Mouse (Mus musculus) mature B cell (primary cell): ENCODE results near the gene Zmynd8.

Source experiments
- in situ Hi-C: fragments of 300-500 bp; cut with MboI; formaldehyde crosslinking; loops from 2 replicates; pipeline ENCODE4 v1.14.3; 2019

The Zmynd8 gene

DNA sequence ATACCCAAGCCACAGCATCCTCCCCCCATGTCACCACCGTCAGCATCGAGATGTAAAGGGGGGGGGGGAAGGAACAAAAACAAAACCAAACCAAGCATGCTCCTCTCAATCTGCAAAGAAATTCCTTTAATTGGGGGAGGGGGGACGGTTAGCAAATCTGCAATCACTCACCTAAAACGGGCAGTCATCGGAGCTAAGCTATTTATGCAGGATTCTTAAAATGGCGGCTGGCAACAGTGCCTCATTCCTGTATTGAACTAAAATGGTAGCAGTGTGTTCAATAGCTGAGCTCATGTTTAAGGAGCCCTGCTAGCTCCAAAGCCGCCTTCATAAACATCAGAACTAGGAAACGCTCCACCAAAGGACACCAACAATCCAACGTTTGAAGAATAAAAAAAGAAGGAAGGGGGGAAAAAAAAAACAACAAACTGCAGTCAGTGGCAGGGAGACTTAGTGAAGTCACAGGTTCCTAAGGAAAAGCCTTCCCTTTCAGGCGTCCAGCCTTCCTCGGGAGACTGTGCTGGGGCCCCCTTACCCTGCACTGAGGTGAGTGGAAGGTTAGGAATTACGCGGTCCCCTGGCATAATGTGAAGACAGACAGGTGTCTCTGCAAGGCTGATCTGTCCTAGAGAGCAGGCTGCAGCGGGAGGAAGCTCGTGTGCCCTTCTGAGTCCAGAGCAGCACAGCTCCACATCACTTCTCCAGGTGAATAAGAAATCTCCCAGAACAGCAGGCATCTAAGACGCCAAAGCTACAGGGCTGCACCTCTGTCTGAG, 19.2 kb downstream of the Zmynd8 start:
- in situ Hi-C loops: no loop called here

DNA sequence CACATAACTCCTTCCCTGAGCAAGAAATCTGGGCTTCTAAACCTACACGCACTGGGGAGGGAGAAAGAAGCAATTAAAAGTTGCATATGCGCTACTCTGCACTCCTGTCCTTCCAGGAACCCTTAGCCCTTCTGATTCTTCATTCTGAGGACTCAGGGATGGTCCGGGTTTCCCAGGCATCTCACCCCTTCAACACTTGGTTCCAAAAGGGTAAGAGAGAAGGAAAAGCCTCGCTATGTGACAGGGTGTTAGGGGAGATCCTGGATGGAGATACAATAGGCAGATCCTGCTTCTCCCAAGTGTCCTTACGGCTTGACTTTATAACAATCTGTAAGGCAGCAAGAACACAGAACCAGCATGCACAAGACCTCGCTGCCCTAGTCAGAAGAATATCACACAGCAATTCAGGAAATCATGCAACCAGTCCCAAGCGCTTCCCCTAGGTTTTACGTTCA, 19.9 kb downstream of the Zmynd8 start:
- in situ Hi-C loops: no loop called here

DNA sequence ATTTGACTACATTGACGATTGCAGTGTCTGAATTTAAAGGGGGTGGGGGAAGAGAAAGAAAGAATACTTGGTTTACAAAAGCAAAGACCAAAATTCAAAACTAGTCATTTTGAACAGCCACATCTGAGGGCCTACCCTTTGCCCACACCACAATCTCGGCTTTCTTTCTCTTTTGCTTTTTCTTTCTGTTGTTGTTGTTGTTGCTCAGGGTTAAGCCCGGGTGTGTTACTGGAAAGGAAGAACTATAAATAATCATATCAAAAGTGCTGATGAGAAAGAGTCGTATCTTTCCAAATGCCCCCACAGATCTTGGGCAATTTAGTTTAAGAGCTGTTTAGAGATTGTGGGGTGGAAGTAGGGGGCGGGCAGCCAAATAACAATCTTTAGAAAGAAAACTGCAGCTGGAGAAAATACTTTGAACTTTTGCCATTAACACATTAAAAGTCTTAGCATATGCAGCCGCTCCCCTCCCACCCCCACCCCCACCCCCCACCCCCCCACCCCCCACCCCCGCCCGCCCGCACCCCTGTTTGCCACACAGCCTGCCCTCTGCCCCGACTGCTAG, 20.7 kb downstream of the Zmynd8 start:
- in situ Hi-C loops: no loop called here

DNA sequence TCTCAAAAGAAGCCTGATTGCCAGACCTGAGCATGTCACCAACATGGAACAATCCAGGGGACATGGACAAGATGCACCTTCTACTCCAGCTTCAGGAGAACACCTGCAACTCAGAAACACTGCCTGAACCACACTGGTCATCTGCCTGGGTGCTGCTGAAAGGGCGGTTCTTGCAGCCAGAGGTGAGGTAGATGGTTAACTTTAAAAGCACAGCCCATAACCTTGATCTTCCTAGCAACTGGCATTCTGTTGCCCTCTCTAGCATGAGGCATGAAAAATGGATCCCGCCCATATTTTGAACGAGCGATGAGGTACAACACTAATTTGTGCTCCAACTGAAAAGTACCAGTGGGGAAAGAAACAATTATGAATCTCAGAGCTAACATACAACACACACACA, 21.6 kb downstream of the Zmynd8 start:
- in situ Hi-C loops: no loop called here

DNA sequence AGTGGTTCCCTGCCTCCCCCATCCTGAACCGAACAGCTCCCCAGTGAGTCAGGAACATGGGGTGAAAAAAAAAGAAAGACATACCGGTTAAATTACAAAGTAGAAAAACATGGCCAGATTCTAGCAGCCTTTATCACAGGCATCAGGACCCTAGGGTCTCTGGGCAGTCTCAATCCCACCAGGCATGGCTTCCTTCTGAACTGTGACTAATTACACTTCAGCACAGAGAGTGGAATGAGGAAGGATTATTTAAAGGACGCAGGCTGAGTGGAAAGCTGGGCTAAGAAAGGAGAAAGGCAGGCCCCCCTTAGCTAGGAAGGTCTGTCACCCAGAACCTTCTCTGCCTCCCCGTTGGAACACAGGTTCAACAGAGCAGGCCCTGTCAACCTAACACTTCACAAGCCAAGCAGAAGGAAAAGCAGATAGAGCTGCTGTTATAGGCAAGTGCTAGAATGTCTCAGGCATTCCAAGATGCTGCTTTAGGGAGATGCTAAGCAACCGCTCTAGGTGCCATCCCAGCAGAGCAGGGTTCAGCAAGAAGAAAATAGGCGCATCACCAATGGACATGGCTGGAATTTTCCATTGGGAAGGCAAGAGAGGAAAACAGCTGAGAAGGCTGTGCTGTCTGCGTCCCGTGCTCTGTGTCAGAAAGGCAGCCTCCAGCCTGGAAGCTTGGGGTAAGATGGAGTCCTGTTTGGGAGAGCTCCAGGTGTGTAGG, 22.5 kb downstream of the Zmynd8 start:
- in situ Hi-C loops: no loop called here

DNA sequence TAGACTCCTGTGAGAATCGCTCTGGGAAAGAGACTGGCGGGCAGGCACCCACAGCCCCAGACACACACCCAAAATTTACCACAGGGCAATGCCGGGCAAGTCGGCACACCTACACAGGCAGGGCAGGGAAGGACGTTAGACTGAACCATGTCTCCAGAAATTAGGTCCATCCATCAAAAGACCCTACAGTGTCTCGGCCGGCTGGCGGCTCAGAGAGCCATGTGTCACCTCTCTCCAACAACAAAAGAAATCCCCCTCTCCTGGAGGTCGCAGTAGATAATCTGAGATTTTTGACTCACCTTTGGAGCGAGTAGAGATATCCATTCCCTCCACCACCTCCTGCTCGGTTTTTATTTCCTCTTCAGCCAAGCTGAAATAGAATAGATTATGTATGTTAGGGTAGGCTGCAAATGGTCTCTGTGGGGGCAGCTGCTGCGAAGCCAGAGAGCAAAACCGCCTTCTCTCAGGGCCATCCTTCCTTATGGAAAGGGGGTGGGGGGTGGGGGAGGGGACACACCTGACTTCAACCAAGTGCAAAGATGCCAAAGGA, 23.3 kb downstream of the Zmynd8 start:
- in situ Hi-C loops: no loop called here

DNA sequence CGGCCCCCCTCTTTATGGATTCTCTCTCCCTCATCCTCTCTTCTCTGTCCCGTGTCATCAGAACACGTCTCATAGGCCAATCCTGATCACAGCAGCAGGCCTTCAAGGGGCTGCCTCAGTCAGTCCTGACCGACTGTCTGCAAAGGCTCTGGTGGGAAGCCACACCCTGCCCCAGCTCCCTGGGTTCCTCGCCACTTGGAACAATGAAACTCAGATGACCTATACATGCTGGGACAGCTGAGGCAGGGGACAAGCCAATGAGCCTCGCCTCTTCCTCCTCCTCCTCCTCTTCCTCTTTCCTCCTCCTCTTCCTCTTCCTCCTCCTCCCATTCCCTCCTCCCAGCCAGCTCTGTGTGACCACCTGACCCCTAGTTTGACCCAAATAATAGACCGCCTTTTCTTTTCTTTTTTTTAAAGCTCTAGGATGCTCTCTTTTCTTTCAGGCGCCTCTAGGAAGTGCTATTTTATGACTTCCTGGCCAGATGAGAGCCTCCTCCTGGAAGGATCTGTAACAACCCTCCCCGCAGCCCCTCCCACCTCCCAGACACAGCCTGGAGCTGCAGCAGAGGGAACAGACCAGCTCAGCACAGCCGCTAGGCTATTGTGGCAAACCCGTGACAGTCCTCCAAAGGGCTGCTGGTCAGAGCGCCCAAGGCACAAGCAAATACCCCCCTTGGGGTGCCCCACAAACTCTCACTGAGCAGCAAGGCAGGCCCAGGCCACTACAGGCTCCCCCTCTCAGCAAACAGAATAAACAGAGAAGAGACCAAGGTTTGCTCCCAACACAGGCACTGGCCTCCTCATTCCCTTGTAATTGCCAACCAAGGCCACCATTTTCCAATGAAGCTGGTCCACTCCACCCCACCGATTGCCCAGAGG, 24.1 kb downstream of the Zmynd8 start:
- in situ Hi-C loops: no loop called here

DNA sequence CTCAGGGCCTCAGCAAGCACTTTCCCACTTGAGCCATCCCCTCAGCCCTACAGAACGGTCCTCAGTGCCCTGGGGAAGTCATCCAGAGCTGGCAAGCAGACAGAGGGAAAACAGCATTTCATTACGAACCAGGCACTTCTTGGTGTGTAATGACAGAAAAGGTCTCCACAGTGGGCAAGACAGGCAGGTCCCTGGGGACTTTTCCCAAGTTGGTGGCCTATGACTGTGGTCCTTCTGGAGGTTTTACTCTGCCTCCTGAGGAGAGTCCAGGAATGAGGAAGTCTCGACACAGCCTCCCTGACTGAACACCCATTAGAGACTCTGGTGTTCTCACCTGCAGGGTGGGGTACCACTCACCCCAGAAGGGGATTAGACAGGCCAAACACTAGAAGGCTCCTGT, 25.0 kb downstream of the Zmynd8 start:
- in situ Hi-C loops: no loop called here

DNA sequence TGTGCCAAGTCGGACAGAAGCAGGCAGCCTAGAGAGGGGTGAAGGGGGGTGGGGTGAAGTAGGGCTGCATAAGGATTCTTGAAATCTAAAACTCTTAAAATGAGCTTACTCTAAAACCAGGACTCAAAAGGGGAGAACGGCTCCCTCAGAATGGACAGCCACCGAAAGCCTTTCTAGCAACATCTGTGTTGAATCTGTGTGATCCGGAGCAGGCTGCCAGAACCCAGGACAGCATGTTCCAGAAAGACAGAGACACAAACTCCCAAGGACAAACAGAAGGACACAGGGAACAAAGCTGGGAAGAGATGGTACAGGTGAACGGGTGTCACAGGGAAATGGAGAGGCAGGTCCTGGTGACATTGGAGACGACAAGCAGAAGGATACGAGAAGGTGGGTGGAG, 25.6 kb downstream of the Zmynd8 start:
- in situ Hi-C loops: no loop called here

DNA sequence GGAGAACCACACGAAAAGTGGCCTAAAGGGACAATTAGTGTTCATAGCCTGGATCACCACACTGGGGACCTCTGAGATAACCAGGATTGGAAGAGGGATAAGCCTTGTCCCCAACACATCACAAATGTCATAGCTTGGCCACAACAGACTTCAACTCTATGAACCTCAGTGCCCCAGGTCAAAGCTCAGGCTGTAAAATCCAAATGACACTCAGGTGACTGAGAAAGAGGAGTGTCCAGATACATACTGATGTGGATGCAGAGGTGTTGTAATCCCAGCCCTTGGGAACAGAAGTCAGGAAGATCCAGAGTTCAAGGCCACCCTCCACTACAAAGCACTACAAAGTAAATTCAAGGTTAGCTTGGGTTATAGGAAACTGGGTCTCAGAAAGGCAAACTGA, 29.6 kb downstream of the Zmynd8 start:
- in situ Hi-C loops: no loop called here

DNA sequence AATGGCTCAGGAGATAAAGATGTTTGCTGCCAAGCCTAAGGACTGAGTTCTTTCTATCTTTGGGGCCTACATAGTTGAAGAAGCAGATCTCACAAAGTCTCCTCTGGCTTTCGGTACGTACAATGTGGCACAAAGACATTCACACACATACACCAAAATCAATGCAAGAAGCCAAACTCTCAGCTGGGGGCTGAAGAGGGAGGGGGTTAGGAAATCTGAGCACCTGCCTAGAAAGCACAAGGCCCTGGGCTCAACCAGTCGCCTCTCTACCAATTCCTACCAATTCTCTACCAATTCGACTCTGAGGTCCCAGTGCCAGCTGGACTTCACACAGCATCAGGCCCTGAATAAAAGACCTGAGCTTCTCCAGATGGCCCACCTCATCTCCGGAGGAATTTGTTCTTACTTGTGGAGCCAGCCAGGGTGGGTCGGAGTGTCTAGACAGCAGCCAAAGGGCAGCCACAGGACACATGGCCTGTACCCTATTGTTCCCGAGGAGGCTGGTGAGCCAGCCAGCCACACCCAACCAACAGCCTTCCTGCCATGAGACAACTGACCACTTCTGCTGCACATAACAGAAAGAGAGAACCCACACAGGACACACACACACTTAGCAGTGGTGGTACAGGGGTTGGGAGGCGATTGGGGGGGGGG, 30.2 kb downstream of the Zmynd8 start:
- in situ Hi-C loops: no loop called here

DNA sequence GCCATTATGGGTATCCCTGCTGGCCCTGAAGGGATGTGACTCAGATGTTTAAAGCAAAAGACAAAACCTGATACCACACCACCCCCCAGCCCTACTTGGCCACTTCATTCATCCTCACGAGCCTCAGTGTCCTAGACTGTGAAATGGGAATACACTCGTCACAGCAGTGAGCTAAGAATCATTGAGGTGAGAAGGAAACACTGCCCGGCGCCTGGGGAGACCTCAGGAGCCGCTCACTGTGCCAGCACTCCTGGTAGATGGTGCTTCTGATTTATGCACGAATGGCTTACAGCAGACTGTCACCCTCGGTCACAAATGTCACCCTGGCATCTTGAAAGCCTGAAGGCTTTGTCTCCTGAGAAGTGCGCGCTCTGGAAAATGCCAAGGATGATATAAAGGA, 31.3 kb downstream of the Zmynd8 start:
- in situ Hi-C loops: no loop called here

DNA sequence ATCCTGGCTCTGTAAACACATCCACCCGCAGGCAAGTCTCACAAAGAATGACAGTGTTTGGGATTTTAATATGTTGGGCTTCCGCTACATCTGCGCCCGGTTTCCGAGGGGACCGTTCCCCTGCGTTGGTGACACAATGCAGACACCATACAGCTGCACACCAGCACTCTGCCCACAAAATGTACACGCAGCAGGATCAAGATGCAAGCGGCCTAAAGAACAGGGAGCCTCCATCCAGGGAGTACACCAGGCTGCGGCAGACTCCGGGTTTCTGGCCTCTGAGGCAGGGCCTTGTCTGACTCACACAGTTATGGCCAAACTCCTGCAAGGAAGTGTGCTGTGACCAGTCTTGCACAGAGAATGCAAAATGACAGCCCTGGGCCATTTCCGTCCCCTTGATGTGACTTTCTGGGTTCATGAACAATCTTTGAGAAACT, 31.8 kb downstream of the Zmynd8 start:
- in situ Hi-C loops: no loop called here

DNA sequence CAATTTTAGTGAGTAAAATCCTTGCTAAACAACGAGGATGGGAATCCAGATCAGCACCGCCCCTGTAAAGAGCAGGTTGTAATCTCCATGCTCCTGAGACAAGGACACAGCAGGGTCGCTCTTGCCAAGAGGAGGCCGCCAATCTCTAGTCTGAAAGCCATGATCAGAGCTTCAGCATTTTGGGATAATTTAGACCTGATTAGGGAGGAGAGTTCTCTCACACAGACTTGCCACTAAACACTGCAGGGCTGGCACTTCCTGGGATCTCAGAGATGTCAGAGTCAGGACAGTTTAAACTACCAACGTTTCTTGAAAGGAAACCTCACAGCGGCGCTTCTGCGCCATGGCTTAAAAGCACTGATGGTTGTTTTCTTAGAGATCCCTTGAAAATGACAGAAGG, 32.4 kb downstream of the Zmynd8 start:
- in situ Hi-C loops: no loop called here

DNA sequence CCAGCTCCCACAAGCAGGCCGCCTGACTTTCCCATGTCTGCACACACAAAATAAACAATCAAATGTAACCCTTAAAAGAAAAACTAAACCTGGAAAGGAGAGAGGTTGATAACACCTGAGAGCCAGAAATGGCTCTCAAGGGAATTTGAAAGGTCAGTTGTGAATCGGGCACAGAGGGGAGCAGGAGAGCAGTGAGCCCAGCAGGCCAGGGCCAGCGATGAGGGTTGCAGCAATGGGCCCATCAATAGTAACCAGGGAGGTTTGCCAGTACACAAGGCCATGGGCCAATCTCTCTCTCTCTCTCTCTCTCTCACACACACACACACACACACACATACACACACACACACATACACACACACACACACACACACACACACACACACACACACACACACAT, 34.0 kb downstream of the Zmynd8 start:
- in situ Hi-C loops: no loop called here

DNA sequence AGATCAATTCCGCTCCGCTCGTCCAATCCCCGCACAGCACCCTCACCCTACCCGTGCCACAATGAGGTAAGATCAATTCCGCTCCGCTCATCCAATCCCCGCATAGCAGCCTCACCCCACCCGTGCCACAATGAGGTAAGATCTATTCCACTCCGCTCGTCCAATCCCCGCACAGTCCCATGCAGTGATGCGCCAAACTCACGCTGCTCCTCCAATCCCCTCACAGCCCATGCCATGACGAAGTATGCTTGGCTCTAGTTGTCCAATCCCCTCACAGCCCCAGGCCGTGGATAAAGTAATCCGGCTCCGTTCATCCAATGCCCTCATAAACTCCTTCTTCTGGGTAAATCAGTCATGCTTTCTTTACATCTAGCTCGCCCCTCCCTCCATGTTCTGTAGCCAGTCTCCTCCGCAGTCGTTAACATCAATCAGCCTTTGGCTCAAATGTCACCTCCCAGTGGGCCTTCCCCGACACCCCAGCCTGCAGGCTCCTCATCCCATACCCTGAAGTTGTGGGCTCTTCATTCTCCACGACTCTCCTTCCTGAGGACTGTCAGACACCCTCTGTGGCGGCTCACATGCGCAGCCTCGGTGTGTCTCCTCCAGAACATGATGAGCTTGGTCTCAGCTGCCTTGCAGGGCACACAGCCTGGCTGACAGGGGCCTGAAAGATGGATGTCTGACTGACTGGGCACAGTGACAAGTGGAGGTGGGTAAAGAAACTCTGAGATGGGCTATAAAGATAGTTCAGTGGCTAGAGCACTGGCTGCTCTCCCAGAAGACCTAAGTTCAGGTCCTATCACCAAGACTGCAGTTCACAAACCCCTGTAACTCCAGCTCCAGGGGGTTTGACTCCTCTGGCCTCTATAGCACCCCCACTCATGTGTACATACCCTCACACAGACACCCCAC, 36.9 kb downstream of the Zmynd8 start:
- in situ Hi-C loops: no loop called here

DNA sequence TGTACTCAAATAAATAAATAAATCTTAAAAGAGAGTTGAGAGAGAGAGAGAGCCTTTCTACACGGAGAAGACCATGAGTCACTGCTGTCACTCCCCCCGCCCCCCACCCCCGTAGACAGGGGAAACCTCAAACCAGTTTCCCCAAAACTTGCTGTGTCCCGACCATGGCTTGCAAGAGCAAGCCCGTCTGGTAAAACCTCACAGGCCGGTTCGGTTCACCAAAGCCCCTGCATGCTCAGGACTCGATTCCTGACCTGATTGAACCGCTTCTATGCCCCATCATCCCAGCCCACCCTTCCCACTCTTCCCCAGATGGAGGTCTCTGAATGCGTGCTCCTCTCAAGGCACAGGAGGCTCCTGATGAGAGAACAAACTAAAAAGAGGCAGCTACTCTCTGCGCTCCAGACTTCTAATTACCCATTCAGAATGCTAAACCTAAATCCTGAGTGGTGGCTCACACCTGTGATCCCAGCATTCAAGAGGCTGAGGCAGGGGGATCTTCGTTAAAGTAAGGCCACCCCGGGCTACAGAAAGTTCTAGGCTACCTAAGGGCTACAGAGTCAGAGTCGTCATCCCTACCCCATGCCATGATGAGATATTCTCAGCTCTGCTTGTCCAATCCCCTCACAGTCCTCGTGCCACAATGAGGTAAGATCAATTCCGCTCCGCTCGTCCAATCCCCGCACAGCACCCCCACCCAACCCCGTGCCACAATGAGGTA, 37.7 kb downstream of the Zmynd8 start:
- in situ Hi-C loops: no loop called here

DNA sequence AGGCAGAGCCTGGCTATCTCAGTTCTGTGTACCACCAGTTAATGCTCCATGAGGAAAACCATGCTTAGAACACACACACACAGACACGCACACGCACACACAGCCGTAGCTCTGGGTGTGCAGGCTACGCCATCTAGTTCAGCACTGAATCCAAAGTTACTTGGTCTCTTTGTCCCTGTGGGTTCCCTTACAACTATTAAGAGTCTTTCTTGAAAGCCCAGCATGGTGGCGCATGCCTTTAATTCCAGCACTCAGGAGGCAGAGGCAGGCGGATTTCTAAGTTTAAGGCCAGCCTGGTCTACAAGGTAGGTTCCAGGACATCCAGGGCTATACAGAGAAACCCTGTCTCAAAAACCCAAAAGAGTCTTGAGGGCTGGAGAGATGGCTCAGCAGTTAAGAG, 38.4 kb downstream of the Zmynd8 start:
- in situ Hi-C loops: no loop called here
